Mouse (Mus musculus): ENCODE data around the gene Lrguk. TPM values are rescaled to one million over a fixed set of nuclear protein-coding genes. Genes with fewer than 3 reads are reported as not detected.

Gene Lrguk
- total and polyA plus RNA-seq, 3 experiments: 0.12 to 1.6 TPM; not detected in 1

- Histone ChIP-seq H3K79me2 (ENCODE audit: control insufficient read depth, insufficient read depth, low read length, poor library complexity) (no peaks in the 10 kb centered on the region), H3K4me3 (ENCODE audit: control insufficient read depth in 1 of 2, insufficient read depth in 1 of 2, low read depth in 2 of 2, low read length in 2 of 2) (no peak overlapping the region), H3K4me1 (ENCODE audit: control insufficient read depth in 1 of 2, insufficient read depth in 2 of 2, low read length in 2 of 2) (peaks cover 8 to 11% of the 10 kb centered on the region in 2 experiments), H3K9me3 (replicated peaks; ENCODE audit: insufficient read depth, low read length) (no peaks in the 10 kb centered on the region), H3K9ac (ENCODE audit: control insufficient read depth, low read depth, low read length, poor library complexity, severe bottlenecking) (no peak overlapping the region), H3K27ac (ENCODE audit: control insufficient read depth, low read depth, low read length) (no peak overlapping the region), H3K36me3 (ENCODE audit: control insufficient read depth in 1 of 2, insufficient read depth in 2 of 2, low read length in 2 of 2) (peaks cover 0 to 10% of the 10 kb centered on the region in 2 experiments; a peak in 3 of 4 replicates), H3K27me3 (ENCODE audit: control insufficient read depth in 1 of 2, insufficient read depth in 2 of 2, low read length in 2 of 2) (no peaks in the 10 kb centered on the region)
- no peak for DNase-seq (ENCODE audit: low read depth, low spot score)
- TF ChIP-seq MYB (IDR thresholded peaks at IDR 0.05; ENCODE audit: low read depth, low read length): no peak
- TF ChIP-seq USF2 (IDR thresholded peaks at IDR 0.05; ENCODE audit: borderline replicate concordance in 1 of 2, insufficient read depth in 1 of 2, low read depth in 1 of 2, low read length in 2 of 2): no peak
- no peak for TF ChIP-seq TCF12 (IDR thresholded peaks at IDR 0.05; ENCODE audit: low read depth, low read length)
- no peak for TF ChIP-seq HCFC1 (IDR thresholded peaks at IDR 0.05; ENCODE audit: low read depth, low read length)
- TF ChIP-seq MXI1 (IDR thresholded peaks at IDR 0.05; ENCODE audit: low read depth, low read length): no peak
- TF ChIP-seq ZNF384 (IDR thresholded peaks at IDR 0.05; ENCODE audit: low read depth, low read length): no peak
- no peak for TF ChIP-seq ZC3H11A (IDR thresholded peaks at IDR 0.05; ENCODE audit: low read depth, low read length)
- no peak for TF ChIP-seq GATA1 (IDR thresholded peaks at IDR 0.05; ENCODE audit: low read depth, low read length)
- TF ChIP-seq JUND (IDR thresholded peaks at IDR 0.05; ENCODE audit: low read depth, low read length): no peak
- no peak for TF ChIP-seq MAFK (IDR thresholded peaks at IDR 0.05; ENCODE audit: borderline replicate concordance, low read depth, low read length)
- no peak for TF ChIP-seq MEF2A (IDR thresholded peaks at IDR 0.05; ENCODE audit: extremely low read depth, insufficient replicate concordance, low read depth, low read length, poor library complexity, severe bottlenecking)
- TF ChIP-seq TBP (IDR thresholded peaks at IDR 0.05; ENCODE audit: low read depth, low read length): no peak
- TF ChIP-seq ELF1 (IDR thresholded peaks at IDR 0.05; ENCODE audit: low read depth, low read length): no peak
- no peak for TF ChIP-seq RCOR1 (IDR thresholded peaks at IDR 0.05; ENCODE audit: low read depth, low read length)
Measured at GRCm38 (mm10) chr6:34161511-34161910, 132.3 kb downstream of the Lrguk start.

- no peak overlapping the region for H3K9ac ChIP-seq (ENCODE audit: control insufficient read depth, low read depth, low read length, poor library complexity, severe bottlenecking)
- H3K27ac ChIP-seq (ENCODE audit: control insufficient read depth, low read depth, low read length): no peak overlapping the region
- H3K4me1 ChIP-seq (ENCODE audit: control insufficient read depth in 1 of 2, insufficient read depth in 2 of 2, low read length in 2 of 2): no peaks in the 10 kb centered on the region
- peaks cover 0 to 1% of the 10 kb centered on the region in 2 experiments; a peak in 1 of 4 replicates for H3K36me3 ChIP-seq (ENCODE audit: control insufficient read depth in 1 of 2, insufficient read depth in 2 of 2, low read length in 2 of 2)
- TF ChIP-seq BHLHE40 (IDR thresholded peaks at IDR 0.05; ENCODE audit: borderline replicate concordance, low read depth, low read length): no peak
- H3K9me3 ChIP-seq (replicated peaks; ENCODE audit: insufficient read depth, low read length): no peaks in the 10 kb centered on the region
- no peak for DNase-seq (ENCODE audit: low read depth, low spot score)
- H3K79me2 ChIP-seq (ENCODE audit: control insufficient read depth, insufficient read depth, low read length, poor library complexity): no peaks in the 10 kb centered on the region
- H3K4me3 ChIP-seq (ENCODE audit: control insufficient read depth in 1 of 2, insufficient read depth in 1 of 2, low read depth in 2 of 2, low read length in 2 of 2): no peak overlapping the region
- H3K27me3 ChIP-seq (ENCODE audit: control insufficient read depth in 1 of 2, insufficient read depth in 2 of 2, low read length in 2 of 2): no peaks in the 10 kb centered on the region
Measured at GRCm38 (mm10) chr6:34162607-34163006, 133.4 kb downstream of the Lrguk start.
